Mouse (Mus musculus) kidney, postnatal 36 days (tissue): ENCODE measurements around the gene Pet100.

ENCODE experiments used
- DNase-seq, 2 experiments: peaks; one replicate each; pipeline ENCODE4 v3.0.0; 2021 to 2022; ENCODE audit warnings: mixed read lengths in 2 of 2

Pet100 gene

DNA sequence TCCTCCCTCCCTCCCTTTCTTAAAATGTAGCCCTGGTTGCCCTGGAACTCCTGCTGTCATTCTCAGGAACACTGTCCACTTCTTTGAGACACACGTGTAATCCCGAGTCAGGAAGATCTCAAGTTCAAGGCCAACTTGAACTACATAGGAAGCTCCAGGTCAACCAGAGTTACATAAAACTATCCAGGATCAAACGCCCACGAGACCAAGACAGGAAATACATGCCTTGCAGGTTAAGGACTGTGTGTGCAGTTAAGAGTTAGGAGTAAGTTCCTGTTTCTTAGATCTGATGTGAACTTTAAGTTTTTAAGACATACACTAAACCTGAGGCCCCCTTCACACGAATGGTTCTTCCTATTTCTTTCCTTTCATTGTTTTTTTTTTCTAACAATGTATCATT lies 5.6 kb downstream of the Pet100 start:
- no peak for DNase-seq

DNA sequence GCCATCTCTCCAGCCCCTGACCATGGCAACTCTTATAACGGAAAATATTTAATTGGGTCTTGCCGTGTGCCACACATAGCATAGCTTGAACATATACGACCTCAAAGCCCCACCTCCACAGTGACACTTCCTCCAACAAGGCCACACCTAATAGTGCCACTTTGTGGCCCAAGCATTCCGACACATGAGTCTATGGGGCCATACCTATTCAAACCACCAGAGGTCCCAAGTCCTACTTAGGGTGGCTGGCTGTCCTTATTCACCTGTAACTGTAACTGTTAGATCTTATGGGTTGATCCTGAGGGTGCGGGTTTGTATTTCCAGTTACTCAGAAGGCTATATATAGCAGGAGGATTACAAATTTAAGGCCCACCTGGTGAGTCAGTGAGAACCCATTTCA lies 6.7 kb downstream of the Pet100 start:
- peak; percentile 45 to 71 for DNase-seq

DNA sequence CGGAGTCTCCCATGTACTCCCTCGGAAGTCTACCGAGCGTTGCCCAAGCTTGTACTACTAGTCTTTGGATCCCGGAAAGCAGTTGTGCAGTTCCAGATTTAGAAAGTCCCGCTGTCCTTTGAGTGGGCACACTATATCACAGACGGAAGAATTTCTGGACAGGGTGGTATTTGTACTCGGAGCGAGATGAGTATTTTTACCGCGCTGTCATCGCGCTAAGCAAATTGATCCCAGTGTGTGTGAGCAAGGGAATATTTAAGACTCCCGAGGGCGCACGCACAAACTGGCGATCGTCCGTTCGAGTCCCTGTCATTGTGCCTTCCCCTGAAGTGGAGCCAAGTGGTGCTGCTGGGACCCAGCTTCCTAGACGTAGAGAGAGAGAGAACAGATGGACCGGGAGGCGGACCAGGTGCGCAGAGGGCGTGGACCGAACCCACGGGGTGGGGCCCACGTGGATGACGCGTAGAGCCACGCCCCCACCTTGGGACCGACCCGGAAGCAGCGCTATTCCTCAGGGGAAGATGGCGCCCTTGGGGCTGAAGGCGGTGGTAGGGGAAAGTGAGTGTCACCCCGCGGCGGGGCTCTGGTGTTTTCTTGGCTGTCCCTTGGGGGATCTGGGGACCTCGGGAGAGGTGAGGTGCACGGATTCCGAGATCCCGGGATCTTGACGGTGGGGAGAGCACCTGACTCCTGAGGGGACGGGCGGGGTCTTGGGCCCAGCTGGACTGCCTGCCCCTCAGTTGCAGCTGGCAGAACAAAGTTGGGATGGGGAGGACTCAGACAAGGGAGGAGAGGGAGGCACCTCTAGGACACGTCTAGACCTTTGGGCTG lies 9.5 kb downstream of the Pet100 start, which contains the start of gene Stxbp2:
Gene Stxbp2, plus strand, starts transcription at position 309 of the 831 bp plus-strand sequence.
- peak; percentile 91 to 94 for DNase-seq

DNA sequence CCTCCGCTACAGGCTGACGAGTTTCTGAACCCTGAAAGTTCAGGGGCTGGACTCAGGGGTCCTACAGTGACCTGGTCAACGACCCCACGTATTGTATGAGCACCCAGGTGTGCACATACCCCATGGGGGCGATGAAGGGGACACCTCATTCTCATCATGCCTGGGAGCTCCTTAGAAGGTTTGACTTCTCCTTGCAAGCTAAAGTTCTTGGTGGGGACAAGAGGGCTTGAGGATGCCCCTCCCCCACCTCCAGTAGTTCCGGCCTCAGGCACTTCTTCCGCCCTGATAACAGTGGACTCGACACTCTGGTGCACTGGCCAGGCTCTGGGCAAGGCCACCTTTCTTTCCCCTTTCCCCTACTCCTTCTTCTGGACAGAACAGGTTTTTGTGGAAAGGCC lies 10.1 kb downstream of the Pet100 start:
- DNase-seq, result peak in 1 of 2 experiments; percentile 57

DNA sequence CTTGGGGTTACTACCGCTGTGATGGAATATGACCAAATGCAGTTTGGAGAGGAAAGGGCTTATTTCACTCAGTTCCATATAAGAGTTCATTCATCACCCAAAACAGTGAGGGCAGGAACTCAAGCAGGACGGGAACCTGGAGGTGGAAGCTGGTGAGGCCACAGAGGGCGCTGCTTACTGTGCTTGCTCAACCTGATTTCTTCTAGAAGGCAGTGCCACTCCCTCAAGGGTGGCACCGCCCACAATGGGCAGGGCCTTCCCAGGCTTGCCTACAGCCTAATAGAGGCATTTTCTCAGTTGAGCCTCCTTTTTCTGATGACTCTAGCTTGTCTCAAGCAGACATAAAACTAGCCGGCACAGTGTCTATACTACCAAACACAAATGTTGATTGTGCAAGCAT lies 24.5 kb downstream of the Pet100 start:
- peak; percentile 54 to 83 for DNase-seq

DNA sequence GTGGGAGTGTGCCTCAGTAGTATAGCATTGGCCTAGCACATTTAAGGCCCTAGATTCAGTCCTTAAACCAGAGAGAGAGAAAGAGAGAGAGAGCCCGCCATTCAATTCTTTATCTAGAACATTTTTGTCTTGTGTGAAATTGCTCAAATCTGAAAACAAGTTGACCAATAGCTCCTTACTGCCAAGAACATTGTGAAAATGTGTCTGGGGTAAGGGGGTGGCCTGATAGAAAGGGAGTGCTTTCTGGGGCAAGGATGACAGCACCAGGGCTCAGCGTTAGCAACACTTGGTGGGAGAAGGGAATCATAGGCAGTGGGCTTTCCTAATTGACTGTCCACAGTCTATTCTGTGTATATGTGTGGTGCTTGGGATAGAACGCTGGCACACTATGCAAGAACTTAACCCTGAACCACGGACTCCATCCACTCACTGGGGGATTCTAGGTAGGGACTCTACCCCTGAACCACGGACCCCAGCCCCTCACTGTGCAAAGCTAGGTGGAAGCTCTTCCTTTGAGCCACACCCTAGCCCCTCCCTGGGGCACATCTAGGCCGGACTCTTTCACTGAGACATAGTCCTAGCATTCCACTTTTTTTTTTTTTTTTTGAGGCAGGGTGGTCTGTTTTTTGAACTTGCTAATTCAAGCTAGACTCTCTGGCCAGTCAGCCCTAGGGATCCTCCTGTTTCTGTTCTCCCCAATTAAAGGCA lies 25.6 kb downstream of the Pet100 start:
- DNase-seq, result no peak

DNA sequence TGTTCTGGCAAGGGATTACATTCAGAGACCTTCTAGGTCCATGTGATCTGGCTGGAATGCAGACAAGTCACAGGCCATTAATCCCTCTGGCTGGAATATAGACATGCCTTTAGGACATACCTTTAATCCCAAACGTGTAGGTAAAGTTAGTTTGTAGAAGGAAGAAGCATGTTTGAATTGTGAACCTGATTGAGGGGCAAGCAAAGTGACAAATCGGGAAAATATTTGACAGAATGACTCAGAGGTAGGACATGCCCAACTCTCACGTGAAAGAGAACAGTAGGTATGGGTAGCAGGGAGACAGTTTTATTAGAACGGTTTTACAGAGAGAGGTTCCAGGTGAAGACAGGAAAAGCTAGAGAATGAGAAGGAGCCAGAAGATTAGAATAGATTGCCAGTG lies 26.2 kb downstream of the Pet100 start:
- DNase-seq, result peak in 1 of 2 experiments; percentile 8

DNA sequence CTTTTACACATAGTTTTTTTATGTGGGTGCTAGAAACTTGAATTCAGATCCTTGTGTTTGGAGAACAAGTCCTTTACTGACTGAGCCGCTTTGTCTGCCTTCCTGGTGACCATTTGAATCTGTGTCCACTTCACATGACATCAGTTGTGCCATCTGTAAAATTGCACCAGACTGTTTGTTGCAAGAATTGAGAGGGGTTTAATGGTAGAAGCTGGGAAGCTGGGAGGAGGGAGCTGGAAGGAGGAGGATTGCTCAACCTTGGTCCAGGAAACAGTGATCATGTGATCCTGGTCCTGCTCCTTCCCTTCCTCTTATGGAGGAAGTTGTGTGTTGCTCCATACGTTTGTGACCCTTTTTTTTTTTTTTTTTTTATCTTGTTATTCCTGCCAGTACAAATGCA lies 26.9 kb downstream of the Pet100 start:
- DNase-seq, result no peak

DNA sequence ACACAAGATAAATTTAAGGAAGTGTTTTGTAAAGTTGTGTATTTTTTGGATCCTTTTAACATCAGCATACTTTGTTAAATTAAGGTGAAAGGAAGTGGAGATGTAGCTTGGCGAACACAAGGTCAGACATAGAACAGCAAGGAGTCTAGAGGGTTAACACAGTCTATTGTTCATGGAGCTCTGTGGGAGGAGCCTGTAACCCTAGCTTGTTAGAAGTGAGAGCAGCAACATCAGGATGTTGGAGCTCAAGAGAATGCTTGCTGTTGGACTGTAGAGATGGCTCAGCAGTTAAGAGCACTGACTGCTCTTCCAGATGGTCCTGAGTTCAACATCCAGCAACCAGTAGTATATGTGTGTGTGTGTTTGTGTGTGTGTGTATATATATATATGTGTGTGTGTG lies 27.6 kb downstream of the Pet100 start:
- no peak for DNase-seq

DNA sequence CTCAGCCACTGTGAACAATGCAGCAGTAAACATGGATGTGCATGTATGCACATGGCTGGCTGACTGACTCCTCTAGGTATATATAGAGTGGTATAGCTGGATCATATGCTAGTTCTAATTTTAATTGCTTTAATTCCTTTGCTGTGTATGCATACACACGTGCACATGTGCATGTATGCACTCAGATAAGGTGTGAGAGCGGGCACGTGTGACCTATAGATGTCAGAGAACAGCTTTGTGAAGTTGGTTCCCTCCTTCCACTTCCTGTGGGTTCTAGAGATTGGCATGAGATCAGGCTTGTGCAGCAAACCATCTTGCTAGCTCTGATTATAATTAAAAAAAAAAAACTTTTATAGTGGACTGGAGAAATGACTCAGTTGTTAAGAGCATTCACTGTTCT lies 31.5 kb downstream of the Pet100 start:
- DNase-seq, result no peak

DNA sequence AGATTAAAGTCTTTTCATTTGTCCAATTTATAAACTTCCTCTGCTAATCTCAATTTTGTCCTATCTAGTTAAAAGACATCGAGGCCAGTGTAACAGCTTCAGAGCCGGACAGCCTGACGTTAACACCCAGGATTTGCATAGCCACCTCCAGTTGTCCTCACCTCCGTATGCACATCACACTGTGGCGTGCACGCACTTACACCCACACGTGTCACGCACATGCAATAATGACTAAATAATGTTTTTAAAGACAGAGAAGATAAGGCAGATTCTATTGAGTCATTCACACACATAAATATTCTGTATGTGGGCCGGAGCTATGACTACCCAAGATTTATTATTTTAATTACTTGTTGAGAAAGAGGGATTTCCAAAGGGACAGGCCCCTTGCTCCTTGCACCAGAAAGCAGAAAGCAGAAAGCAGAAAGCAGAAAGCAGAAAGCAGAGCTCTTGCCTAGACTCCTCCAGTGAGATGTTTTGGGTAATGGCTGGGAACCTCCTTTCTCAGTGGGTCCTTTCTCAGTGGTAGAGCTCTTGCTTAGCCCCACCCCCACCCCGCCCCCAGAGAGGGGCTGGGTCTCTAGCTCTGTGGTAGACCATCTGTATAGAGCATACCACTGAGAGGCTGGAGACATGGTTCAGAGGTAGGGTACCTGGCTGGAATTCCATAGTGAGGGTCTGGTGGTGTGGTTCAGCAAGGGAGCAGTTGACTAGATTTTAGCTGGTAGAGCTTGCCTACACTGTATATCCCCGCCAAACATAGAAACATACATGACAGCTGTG lies 33.6 kb downstream of the Pet100 start:
- no peak for DNase-seq

DNA sequence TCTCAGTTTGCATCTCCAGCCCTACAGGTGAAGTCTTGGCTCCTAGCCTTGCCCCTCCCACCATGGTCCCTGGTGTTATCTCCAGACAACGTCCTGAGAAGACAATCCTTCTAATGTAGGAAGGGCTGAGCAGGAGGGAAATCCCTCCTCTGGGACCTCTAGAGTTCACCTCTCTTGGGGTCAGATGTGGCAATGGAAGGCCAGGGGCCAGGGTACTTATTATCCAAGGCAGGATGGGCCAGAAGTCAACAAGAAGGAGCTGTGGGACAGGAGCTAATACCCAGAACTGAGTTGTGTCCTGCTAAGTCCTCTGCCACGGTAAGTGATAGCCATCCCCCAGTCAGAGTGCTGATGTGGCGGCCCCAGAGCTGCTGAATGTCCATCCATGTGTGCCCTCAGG lies 34.2 kb downstream of the Pet100 start, which contains the start of gene Retn:
Gene Retn, plus strand, starts transcription at position 245 of the 400 bp plus-strand sequence.
- no peak for DNase-seq

DNA sequence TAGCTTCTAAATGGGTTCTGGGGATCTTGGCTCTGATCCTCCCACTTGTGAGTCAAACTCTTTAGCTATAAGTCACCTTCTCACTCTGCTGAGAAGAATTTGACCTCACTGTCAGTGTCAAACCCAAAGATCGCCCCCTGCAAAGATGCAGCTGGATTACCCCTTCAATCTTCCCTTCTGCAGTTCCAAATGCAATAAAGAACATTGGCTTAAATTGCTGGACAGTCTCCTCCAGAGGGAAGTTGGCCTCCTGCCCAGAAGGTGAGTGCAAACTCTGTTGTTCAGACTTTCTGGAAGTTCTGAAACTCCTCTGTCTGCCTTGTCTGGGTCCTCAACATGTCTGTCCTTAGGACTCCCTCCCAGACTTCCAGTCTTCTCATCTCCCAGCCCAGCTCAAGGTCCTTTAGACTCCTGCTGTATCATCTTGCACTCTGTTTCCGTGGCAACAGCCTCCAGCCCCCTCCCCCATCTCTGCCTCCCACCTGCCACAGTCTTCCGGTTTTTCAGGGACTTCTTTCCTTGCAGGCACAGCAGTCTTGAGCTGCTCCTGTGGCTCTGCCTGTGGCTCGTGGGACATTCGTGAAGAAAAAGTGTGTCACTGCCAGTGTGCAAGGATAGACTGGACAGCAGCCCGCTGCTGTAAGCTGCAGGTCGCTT lies 35.5 kb downstream of the Pet100 start:
- peak in 1 of 2 experiments; percentile 33 for DNase-seq

DNA sequence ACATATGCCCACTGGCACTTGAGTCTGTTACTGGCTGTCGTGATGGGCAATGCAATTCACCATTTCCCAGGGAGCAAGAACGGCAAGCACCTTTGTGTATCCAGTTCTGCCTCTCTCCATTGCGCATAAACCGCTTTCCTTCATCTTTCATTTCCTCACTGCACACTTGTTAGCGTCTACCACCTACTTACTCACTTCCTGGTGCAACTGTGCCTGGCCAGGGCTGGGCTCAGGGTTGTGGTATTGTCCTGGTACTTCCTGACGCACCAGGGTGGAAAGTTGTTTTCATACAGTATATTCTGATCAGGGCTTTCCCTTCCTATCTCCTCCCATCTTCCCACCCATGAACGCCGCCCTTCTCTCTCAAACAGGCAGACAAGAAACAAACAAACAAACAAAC lies 39.5 kb downstream of the Pet100 start:
- DNase-seq, result no peak

DNA sequence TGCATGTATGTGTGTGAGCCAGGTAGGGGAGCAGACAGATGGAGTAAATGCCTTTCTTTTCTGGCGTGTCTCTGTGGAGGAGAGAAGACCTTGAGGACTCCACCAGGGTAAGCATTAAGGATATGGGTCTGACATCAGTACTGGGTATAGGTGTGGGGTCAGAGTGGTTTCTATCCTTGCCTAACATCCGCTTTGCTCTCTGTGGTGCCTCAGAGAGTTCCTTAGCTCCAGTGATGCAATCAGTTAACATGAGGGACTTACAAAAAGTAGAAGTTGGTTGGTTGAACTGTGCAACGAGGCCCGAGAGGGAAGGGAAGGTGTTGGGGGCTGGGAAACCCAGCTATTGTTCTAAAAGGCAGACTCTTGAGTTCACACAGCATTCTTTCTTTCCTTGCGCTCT lies 43.1 kb downstream of the Pet100 start:
- DNase-seq, result no peak

DNA sequence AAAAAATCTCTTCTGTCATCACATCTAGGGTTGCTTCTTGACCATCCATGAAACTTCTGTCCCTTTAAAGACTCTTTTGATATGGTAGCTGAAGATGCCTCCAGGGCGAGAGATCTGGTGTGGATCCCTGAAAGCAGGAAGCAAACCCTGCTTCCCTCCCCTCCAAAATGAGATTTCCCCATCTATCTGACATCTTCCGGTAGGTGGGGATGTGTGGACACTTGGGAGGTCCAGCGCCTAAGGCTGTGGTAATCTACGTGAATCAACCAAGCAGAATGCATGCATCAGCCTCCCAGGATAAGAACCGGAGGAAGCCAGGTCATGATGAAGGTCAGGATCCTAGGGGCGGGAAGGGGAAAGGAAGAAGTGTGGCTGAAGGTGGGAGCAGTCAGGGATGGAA lies 44.2 kb downstream of the Pet100 start, which contains the start of gene Mcemp1:
Gene Mcemp1, plus strand, starts transcription at position 248 of the 400 bp plus-strand sequence.
- no peak for DNase-seq

DNA sequence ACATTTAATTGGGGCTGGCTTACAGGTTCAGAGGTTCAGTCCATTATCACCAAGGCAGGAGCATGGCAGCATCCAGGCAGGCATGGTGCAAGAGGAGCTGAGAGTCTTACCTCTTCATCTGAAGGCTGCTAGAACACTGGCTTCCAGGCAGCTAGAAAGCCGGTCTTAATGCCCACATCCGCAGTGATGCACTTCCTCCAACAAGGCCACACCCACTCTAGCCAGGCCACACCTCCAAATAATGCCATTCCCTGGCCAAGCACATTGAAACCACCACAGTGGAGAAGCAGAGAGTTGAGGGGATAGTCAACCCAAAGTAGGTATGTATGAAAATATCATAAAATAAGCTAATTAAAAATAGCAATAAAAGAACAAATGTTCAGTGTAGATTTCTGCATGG lies 49.0 kb downstream of the Pet100 start:
- DNase-seq, result peak in 1 of 2 experiments; percentile 19

DNA sequence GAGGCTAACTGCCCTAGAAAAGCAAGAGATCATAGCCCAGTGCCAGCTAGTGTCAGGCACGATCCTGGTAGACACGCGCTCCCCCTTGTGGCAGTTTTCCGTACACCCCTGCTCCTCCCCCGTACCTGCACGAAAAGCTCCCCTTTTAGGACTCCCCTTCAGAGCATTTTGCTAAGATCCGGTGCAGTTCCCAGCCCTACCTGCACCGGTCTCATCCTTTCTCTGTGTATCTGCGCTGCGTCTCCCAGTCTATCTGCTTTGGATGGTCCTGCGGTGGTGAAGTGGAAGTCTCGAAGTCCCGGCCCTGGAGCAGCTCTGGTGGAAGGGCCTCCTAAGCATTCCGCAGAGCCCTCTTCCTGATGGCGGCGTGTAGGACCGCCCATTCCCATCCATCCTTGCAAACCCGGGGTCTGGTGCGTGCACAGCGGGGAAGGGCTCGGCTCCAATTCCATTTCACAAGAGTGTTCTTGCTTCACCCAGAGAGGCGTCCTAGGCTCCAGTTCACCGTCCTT lies 50.7 kb downstream of the Pet100 start, which contains the start of gene Fcor:
Gene Fcor, minus strand, starts transcription at position 383 of the 512 bp plus-strand sequence.
- DNase-seq, result peak; percentile 83 to 93

DNA sequence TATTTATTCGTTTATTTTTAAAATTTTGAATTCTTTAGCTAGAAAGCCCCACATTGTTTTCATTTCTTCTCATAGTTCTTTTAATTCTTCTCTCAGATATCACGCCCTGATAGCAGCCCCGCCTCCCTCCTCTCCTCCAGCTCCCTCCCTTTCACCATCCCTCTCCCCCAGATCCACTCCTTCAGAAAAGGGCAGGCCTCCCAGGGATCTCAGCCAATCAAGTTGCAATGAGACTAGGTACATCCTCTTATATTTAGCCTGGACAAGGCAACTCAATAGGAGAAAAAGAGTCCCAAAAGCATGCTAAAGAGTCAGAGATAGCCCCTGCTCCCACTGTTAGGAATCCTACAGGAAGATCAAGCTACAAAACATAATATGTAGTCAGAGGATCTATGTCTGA lies 53.3 kb downstream of the Pet100 start:
- no peak for DNase-seq
